Mouse (Mus musculus) liver, adult (tissue): Measurements from ENCODE around the gene Gde1.

ENCODE experiments used
- GATA4 ChIP-seq: IDR thresholded peaks from 2 replicates; pipeline ENCODE4 v1.6.1; 2014; ENCODE audit warnings: mild to moderate bottlenecking, low read length; ENCODE audit not compliant: insufficient replicate concordance

Gene Gde1

DNA sequence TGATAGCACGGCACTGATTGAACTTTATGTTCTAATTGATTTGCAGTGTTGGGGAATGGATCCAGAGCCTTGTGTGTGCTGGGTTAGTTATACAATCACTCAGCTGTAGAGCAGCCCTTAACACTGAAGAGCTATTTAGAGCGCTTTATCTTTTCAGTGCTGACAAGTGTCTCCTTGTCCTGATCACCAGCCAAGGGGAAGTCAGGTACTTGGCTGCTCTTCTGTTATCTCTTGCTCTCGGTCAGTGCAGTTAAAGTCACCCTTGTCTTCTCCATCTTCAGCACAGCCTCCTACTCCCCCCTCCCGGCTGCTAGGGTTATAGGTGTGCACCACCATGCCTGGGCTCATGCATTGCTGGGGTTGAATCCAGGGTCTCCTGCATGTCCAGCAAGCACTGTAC is 28.8 kb downstream of the Gde1 start:
- no peak for TF ChIP-seq GATA4

DNA sequence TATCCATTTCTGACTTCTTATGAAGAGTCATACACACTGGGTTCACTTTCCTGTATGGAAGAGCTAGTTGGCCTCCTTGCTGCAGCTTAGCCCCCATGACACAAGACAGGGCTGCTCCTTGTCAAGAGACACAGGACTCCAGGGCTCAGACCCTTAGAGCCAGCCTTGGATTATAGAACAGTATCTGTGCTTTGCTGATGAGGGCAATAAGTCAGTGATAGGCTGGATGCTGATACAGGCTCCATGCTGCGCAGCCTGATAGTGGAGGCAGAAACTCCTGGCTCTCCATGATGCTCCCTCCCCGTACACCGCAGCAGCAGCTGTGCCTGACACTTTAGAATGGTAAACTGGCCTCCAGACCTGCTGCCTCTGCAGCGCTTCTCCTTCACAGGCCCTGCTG is 35.4 kb downstream of the Gde1 start:
- TF ChIP-seq GATA4, result no peak

DNA sequence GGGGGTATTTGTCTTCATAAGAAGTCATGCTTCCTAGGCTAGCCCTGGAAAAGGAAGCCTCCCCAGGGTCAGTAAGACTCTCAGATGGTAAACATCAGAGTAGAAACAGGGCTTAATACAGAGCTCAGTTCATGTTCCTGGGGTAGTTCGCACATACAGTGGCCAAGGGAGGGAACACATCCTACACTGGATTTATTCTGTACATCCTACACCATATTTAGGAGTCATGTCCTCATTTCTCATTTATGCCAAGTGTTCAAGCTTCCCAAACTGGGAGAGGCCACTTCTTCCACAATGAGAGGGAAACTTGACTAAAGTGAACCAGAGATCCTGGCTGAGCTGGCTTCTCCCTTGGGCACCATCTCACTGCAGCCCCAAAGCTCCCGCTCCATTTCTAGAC is 37.8 kb downstream of the Gde1 start:
- no peak for TF ChIP-seq GATA4

DNA sequence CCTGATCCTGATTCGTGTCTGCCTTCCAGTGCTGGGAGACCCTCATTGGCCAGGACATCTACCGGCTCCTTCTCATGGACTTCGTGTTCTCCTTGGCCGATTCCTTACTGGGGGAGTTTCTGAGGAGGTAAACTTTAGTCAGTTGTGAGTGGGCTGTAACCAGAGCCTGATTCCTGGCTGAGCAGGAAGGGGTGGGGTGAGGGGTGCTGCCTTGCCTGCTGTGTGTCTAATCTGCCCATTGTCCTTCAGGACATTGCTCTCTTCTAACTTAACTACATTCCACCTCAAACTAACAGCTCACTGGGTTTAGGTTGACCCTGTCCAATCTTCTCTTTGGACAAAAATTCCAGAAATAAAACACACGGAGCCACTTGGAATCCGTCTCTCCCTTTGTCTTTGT is 48.8 kb downstream of the Gde1 start:
- TF ChIP-seq GATA4, result no peak

- TF ChIP-seq GATA4, result no peak
These were observed 52.8 kb downstream of the Gde1 start for GRCm38 (mm10) chr7:118652572-118653295.

- TF ChIP-seq GATA4, result no peak
These were observed 54.7 kb downstream of the Gde1 start for GRCm38 (mm10) chr7:118650891-118651290.

DNA sequence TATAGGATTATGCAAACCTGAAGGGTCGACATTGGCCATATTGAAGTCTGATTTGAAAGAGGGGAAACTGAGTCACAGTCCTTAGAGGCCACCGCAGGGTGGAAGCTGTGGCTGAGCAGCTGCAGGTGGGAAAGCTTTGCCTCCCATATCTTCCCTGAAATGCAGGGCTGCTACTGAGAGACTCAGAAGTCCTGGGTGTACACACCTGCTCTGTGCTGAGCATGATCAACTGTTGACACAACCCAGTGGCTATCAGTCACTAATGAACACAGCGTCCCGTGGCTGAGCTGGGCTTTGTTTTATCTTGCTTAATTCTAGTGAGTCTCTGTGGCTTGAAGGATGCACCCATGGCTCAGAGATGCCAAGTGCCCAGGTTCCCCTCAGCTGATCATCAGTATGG is 55.5 kb downstream of the Gde1 start:
- no peak for TF ChIP-seq GATA4

GRCm38 (mm10) chr7:118649328-118649727 is 56.2 kb downstream of the Gde1 start:
- TF ChIP-seq GATA4, result no peak

DNA sequence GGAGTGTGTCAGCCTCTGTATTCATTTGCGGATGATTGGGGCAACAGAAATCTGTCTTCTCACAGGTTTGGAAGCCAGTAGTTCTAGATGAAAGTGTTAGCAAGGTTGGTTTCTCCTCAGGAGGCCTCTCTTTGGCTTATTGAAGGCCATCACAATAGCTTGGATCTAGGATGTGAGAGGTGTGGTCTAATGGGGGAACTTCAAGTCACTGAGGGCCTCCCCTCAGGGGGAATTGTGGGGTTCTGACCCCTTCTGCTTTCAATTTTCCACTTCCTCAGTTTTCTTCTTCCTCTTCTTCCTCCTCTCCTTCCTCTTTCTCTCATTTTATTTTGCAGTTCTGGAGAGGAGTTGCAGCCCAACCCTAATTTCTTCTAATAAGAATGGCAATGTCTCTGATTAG is 59.3 kb downstream of the Gde1 start:
- no peak for TF ChIP-seq GATA4
